Mouse (Mus musculus) monocyte, adult 2 months (primary cell): ENCODE data around the gene Dlx2.

Source experiments
- DNase-seq, 2 experiments: peaks; one replicate each; pipeline ENCODE4 v3.0.0; 2022; ENCODE audit warnings: low spot score in 2 of 2, low read depth in 1 of 2

Gene Dlx2

GRCm38 (mm10) chr2:71540611-71541417 is 5.7 kb downstream of the Dlx2 start:
- DNase-seq = no peak

- no peak for DNase-seq
Measured at GRCm38 (mm10) chr2:71534242-71535052, 12.1 kb downstream of the Dlx2 start.

GRCm38 (mm10) chr2:71533094-71533493 is 13.5 kb downstream of the Dlx2 start:
- no peak for DNase-seq

- no peak for DNase-seq
Measured at GRCm38 (mm10) chr2:71531990-71532970, 14.3 kb downstream of the Dlx2 start.

- no peak for DNase-seq
Measured at GRCm38 (mm10) chr2:71531124-71531590, 15.4 kb downstream of the Dlx2 start.

- DNase-seq = no peak
Measured at GRCm38 (mm10) chr2:71530391-71531123, 16.0 kb downstream of the Dlx2 start.

GRCm38 (mm10) chr2:71529511-71530351 is 16.8 kb downstream of the Dlx2 start:
- no peak for DNase-seq

GRCm38 (mm10) chr2:71528714-71529510 is 17.6 kb downstream of the Dlx2 start:
- no peak for DNase-seq

- no peak for DNase-seq
Measured at GRCm38 (mm10) chr2:71528014-71528713, 18.4 kb downstream of the Dlx2 start, which contains the start of gene Dlx1. Gene Dlx1 (plus strand): TSS chr2:71528113.

GRCm38 (mm10) chr2:71527323-71528013 is 19.1 kb downstream of the Dlx2 start:
- no peak for DNase-seq

- DNase-seq = no peak
Measured at GRCm38 (mm10) chr2:71526595-71527322, 19.8 kb downstream of the Dlx2 start.

- DNase-seq = no peak
Measured at GRCm38 (mm10) chr2:71524763-71525162, 21.8 kb downstream of the Dlx2 start.

GRCm38 (mm10) chr2:71523431-71523830 is 23.1 kb downstream of the Dlx2 start:
- DNase-seq = no peak

- DNase-seq = no peak
Measured at GRCm38 (mm10) chr2:71522871-71523270, 23.7 kb downstream of the Dlx2 start.

- DNase-seq = no peak
Measured at GRCm38 (mm10) chr2:71517466-71518099, 29.0 kb downstream of the Dlx2 start.

- DNase-seq = no peak
Measured at GRCm38 (mm10) chr2:71516995-71517394, 29.6 kb downstream of the Dlx2 start.
